Mouse (Mus musculus): ENCODE measurements around the gene Cdk2ap1.

- no peak for TF ChIP-seq CTCF (IDR thresholded peaks at IDR 0.05; ENCODE audit: low read depth, low read length)
- no peak for TF ChIP-seq POLR2A (IDR thresholded peaks at IDR 0.05; ENCODE audit: borderline replicate concordance, low read depth, low read length)
These were observed 49.3 kb upstream of the Cdk2ap1 start for GRCm38 (mm10) chr5:124412163-124412562.

Measured in bone marrow macrophage, adult 2 months (primary cell).